Mouse (Mus musculus): ENCODE measurements around the gene Tbccd1. TPM values are rescaled to one million over a fixed set of nuclear protein-coding genes. Genes with fewer than 3 reads are reported as not detected.

Tbccd1 gene
- 17.4 and 18.3 TPM in 2 replicates for polyA plus RNA-seq (2012; rRNA removed)

DNA sequence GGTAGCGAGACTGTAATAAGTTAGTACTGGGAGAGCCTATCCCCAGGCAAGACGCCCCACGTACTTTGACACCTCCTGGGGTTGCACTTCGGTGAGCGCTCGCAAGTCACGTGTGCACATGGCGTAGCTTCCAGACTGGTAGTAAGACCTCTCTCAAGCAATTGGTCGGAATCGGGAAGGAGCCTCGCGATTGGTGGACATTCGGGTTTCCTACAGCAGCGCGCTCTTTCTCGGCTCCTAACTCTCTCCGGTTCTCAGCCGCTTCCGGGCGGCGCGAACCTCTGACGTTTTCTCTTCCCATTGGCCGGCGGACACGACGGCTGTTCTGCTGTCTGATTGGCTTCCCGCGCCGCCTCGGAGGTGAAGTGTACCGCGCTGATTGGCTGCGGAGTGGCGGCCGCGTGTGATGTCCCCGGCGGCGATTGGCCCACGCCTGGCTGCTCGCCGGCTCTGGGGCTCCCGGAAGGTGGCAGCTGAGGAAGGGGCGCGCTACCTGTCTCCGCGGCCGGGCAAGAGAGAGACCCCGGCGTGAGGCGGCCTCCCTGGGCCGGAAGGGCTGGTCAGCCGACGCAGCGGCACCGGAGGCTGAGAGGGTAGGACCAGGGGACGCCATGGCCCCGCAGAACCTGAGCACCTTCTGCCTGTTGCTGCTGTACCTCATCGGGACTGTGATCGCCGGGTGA is at the start of gene Tbccd1, which contains the start of gene Dnajb11:
Gene Tbccd1, minus strand, starts transcription at position 239 of the 683 bp plus-strand sequence.
Gene Dnajb11, plus strand, starts transcription at position 415 of the 683 bp plus-strand sequence.

GRCm38 (mm10) chr16:22890683-22891510 is 33.4 kb upstream of the Tbccd1 start, which contains the start of gene Ahsg:
TSS of gene Ahsg (plus strand) at chr16:22891277.

GRCm38 (mm10) chr16:22811477-22811876 is 46.0 kb downstream of the Tbccd1 start, which contains the start of gene Crygs:
TSS of gene Crygs (minus strand) at chr16:22811577.

Other genes with a start within 250 kb of the Tbccd1 start
- gene Dgkg, start 200.4 kb downstream of the Tbccd1 start, polyA plus RNA-seq (2012; rRNA removed), result 3.0 and 3.6 TPM in 2 replicates
- 0.11 TPM in 1 of 2 replicates, not detected in the other for gene Crygs, start 46.1 kb downstream of the Tbccd1 start, polyA plus RNA-seq (2012; rRNA removed)
- 43.1 and 44.7 TPM in 2 replicates for gene Dnajb11, start 176 bp upstream of the Tbccd1 start, polyA plus RNA-seq (2012; rRNA removed)
- 0.13 and 0.70 TPM in 2 replicates for gene Ahsg, start 33.6 kb upstream of the Tbccd1 start, polyA plus RNA-seq (2012; rRNA removed)
- gene Fetub, start 60.7 kb upstream of the Tbccd1 start, polyA plus RNA-seq (2012; rRNA removed), result 0.16 and 0.22 TPM in 2 replicates
- not detected in 2 replicates for gene Hrg, start 93.4 kb upstream of the Tbccd1 start, polyA plus RNA-seq (2012; rRNA removed)
- gene Kng2, start 171.8 kb upstream of the Tbccd1 start, polyA plus RNA-seq (2012; rRNA removed), result 0.09 TPM in 1 of 2 replicates, not detected in the other
- gene Kng1, start 200.2 kb upstream of the Tbccd1 start, polyA plus RNA-seq (2012; rRNA removed), result 0.13 TPM in 1 of 2 replicates, not detected in the other
- gene Eif4a2, start 249.8 kb upstream of the Tbccd1 start, polyA plus RNA-seq (2012; rRNA removed), result 864 and 917 TPM in 2 replicates